Mouse (Mus musculus): Measurements from ENCODE around the gene Esrrg.

Gene Esrrg

GRCm38 (mm10) chr1:187770234-187770633, 161.6 kb downstream of the Esrrg start:
- DNase-seq (ENCODE audit: low spot score in 2 of 2), result no peak

GRCm38 (mm10) chr1:187771067-187771466, 162.5 kb downstream of the Esrrg start:
- DNase-seq (ENCODE audit: low spot score in 2 of 2), result no peak

- DNase-seq (ENCODE audit: low spot score in 2 of 2), result no peak
These were observed 171.1 kb downstream of the Esrrg start for GRCm38 (mm10) chr1:187779589-187780178.

DNA sequence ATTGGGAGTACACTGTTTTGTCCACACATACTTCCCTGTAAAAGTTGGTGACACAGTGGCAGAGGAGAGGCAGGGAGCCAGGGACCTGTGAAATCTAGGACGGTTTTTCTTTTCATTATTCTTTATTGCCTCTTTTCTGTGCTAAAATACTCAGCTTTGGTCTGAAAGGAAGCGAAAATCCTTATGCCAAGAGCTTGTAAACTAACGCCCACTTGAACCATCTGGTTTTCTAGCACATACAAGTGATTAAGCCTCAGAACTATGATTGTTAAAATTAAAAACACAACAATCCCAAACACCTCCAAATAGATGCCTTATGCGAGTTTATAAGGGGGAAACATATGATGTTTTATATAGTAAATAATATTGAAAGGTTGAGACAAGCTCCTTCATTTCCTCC, 176.6 kb downstream of the Esrrg start:
- DNase-seq (ENCODE audit: low spot score in 2 of 2), result no peak

DNA sequence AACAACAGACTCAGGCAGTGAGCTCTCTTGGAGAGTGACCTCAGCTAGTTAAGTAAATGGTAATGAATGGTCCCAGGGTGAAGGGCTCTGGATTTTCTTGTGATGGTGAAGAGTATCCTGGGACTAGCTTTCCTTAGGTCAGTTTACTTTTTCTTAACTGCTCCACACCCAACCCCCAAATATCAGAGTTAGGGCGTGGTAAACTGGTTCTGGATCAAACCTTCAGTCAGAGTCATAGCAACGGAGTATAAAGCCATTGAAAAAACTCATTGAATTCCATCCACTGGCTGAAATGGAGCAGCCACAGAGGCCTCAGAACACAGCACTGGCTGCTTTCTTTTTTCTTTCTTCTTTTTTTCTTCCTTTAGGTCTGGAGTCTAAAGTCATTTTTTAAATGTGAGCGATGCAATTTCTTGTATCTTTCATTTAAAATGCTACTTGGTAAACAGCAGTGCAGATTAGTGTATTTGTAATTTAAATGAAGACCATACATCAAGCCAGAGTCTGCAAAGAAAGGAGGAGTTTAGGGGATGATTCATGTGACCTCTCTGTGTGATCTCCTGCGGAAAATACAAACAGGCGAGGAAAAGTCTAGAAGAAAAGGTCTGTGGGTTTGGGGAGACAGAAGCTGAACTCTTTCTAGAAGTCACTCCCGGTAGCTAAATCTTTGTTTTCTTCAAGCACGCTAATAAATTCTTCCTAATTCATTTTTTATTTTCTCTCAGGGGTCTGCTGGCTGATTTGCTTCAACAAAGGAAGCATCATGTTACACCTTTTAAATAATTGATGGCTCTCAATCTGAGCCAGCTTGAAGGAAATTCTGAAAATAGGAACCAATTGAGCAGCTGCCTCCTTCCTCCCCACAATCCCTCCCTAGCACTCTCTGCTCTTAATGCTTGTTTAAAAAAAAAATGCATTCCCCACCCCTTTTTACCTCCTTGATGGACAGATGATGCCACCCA, 178.7 kb downstream of the Esrrg start:
- no peak for DNase-seq (ENCODE audit: low spot score in 2 of 2)

GRCm38 (mm10) chr1:187794240-187794930, 185.8 kb downstream of the Esrrg start:
- no peak for DNase-seq (ENCODE audit: low spot score in 2 of 2)

DNA sequence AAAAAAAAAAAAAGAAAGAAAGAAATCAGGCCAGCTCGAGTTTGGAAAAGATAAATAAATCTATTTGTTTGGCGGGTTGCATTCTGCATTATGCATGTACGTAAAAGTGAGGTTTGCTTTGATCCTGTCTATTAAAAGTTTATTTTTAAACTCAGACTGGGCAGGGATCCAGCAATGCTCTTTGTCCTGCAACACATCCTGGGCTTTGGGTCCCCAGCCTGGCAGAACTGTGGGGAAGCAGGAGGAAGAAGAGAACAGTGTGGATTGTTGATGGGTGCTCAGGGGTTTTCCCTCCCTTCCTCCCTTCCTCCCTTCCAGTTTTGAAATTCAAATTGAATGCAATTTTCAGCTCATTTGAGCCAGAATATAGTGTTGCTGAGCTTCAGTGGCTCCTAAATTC, 187.0 kb downstream of the Esrrg start:
- DNase-seq (ENCODE audit: low spot score in 2 of 2), result no peak

DNA sequence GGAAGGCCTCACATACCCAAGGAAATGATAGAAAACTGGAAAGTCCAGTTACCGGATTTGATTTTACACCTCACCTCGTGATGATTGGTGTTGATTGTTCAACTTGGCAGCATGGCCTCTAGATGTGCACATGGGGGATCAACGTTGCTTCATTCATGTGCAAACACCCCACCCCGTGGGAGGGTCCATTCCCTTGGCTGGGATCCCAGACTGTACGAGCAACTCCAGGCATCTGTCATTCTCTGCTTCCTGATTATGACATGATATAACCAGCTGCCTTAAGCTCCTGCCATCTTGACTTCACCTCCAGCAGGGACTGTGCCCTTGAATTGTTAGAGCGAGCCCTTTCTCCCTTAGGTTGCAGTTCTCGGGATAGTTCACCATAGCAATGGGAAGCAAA, 190.7 kb downstream of the Esrrg start:
- DNase-seq (ENCODE audit: low spot score in 2 of 2), result no peak

DNA sequence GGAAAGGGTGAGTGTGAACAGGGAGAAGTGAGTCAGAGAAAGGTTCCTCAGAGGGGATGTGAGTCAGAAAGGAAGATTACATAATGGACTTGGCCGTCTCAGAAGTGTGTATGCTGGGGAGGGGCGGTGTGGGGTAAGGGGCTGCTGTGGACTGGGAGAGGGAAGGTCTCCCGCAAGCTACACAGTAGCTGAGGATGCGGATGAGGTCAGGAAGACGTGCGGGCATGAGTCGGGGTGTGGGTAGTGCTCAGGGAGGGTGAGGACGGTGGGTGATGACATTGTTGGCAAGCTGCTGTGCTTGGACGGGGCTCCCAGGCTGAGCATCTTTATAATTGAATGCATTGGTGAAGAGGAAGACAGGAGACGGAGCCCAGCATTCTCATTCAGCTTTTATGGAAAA, 192.2 kb downstream of the Esrrg start:
- DNase-seq (ENCODE audit: low spot score in 2 of 2), result no peak

- no peak for DNase-seq (ENCODE audit: low spot score in 2 of 2)
These were observed 195.0 kb downstream of the Esrrg start for GRCm38 (mm10) chr1:187803566-187803965.

- no peak for DNase-seq (ENCODE audit: low spot score in 2 of 2)
These were observed 195.4 kb downstream of the Esrrg start for GRCm38 (mm10) chr1:187803997-187804396.

DNA sequence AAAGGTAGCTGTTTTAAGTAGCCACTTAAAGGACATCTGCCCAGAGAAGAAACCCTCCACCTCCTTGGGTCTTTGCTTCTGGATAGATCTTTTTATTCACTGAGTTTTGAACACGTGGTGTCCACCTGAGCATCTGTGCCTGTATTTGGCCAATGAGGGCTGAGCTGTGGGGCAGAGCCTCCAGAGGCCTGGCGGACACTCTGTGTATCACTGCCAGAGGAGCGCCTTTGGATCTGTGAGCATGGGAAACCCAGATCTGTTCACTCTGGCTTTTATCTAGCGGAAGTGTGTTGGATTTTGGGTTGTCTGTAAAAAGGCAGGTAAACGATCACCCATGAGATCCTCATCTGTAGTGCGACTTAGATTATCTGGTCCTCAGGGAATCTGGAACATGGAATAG, 196.4 kb downstream of the Esrrg start:
- no peak for DNase-seq (ENCODE audit: low spot score in 2 of 2)

GRCm38 (mm10) chr1:187807477-187808390, 199.1 kb downstream of the Esrrg start:
- DNase-seq (ENCODE audit: low spot score in 2 of 2), result no peak

GRCm38 (mm10) chr1:187808391-187808922, 199.9 kb downstream of the Esrrg start:
- DNase-seq (ENCODE audit: low spot score in 2 of 2), result no peak

- no peak for DNase-seq (ENCODE audit: low spot score in 2 of 2)
These were observed 201.0 kb downstream of the Esrrg start for GRCm38 (mm10) chr1:187809546-187809945.

DNA sequence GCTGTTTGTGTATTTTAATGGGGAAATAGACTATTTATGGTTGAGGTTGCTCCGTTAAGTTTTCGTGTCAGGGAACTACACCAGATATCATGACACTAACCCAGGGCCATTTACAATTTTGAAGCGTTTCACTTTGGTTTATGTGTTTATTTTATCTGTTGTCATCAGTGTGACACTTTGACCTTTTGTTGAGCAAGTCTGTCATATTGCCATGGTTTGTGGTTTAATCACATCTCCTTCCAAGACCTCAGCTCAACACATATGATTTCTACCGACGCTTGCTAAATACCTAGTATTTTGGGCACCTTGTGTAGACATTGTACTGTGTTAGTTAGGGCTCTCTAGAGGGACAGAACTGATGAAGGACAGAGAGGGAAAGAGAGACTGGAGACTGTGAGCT, 210.8 kb downstream of the Esrrg start:
- no peak for DNase-seq (ENCODE audit: low spot score in 2 of 2)

DNA sequence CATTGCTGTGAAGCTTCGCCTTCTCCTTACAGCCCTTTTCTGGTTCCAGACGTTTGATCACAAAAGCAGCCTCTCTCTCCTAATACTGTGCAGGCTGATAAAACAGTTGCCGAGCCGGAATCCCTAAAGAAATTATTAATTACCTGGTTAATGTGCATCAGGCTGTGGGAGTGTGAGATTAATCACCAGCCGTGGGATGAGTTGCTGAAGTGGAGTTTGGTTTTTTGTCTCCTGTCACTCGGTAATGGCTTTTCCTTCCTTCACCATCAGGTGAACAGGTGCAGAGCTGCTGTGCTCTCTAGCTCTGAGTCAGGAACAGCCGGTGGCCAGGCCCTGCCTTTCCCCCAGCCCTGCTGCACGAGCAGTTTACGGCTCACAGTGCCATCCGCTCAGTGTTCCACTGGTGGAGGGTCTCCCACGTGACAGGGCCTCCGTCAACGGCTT, 212.8 kb downstream of the Esrrg start:
- DNase-seq (ENCODE audit: low spot score in 2 of 2), result no peak

DNA sequence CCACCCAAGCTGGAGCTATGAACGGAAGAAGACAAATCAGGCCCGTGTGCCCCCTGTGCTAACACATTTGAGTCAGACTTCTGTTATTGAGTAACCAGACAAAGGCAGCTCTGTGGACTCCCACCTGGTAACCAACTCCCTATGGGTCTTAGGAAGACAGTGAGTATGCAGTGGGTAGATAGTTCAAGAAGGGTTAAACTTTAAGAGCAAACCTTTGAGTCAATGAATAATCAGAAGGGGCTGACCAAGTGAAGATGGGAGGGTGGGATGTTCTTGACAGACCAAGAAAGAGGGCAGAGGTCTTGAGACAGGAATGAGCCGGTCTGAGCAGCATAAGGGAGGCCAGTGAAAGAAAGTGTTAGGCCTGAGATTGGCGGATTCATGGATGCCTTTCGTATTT, 214.8 kb downstream of the Esrrg start:
- no peak for DNase-seq (ENCODE audit: low spot score in 2 of 2)

GRCm38 (mm10) chr1:187825421-187826097, 217.0 kb downstream of the Esrrg start:
- DNase-seq (ENCODE audit: low spot score in 2 of 2), result no peak

GRCm38 (mm10) chr1:187826140-187826539, 217.5 kb downstream of the Esrrg start:
- DNase-seq (ENCODE audit: low spot score in 2 of 2), result no peak

- no peak for DNase-seq (ENCODE audit: low spot score in 2 of 2)
These were observed 218.3 kb downstream of the Esrrg start for GRCm38 (mm10) chr1:187826869-187827268.
